Mouse (Mus musculus) liver, postnatal 0 days (tissue): ENCODE measurements around the gene Slc35g1. TPM values are rescaled to one million over a fixed set of nuclear protein-coding genes. Genes with fewer than 3 reads are reported as not detected.

Source experiments
- ATAC-seq: fragments of 200-750 bp; cut with Nextera tagmentation; 2 replicates; pipeline ENCODE4 v1.8.0; 2017; ENCODE audit warnings: mild to moderate bottlenecking, moderate library complexity
- DNase-seq: peaks from one replicate; pipeline ENCODE4 v3.0.0-alpha.2; 2016
- H3K27ac ChIP-seq: fragments of 300-500 bp; sonication (generic); 2 replicates; pipeline ENCODE4 v1.5.1; 2014; ENCODE audit warnings: antibody characterized with exemption, moderate library complexity, mild to moderate bottlenecking, low read depth
- H3K27me3 ChIP-seq: fragments of 300-500 bp; sonication (generic); 2 replicates; pipeline ENCODE4 v1.6.1; 2014; ENCODE audit warnings: low read length, control low read depth, mixed read lengths; ENCODE audit not compliant: insufficient read depth
- H3K36me3 ChIP-seq: fragments of 300-500 bp; sonication (generic); replicated peaks from 2 replicates; pipeline ENCODE4 v1.6.1; 2014; ENCODE audit warnings: mild to moderate bottlenecking, control low read depth, low read length, moderate library complexity, mixed read lengths; ENCODE audit not compliant: insufficient read depth
- H3K4me1 ChIP-seq: fragments of 300-500 bp; sonication (generic); 2 replicates; pipeline ENCODE4 v1.6.1; 2014; ENCODE audit warnings: antibody characterized with exemption, mild to moderate bottlenecking, control low read depth; ENCODE audit not compliant: insufficient read depth
- H3K4me2 ChIP-seq: fragments of 300-500 bp; sonication (generic); 2 replicates; pipeline ENCODE4 v1.6.1; 2014; ENCODE audit warnings: low read depth, mild to moderate bottlenecking, low read length, moderate library complexity, mixed read lengths
- H3K4me3 ChIP-seq: fragments of 300-500 bp; sonication (generic); 2 replicates; pipeline ENCODE4 v1.5.1; 2014; ENCODE audit warnings: low read depth, low read length
- H3K9ac ChIP-seq: fragments of 300-500 bp; sonication (generic); replicated peaks from 2 replicates; pipeline ENCODE4 v1.6.1; 2014; ENCODE audit warnings: mild to moderate bottlenecking, moderate library complexity
- H3K9me3 ChIP-seq: fragments of 300-500 bp; sonication (generic); 2 replicates; pipeline ENCODE4 v1.6.1; 2016; ENCODE audit warnings: mild to moderate bottlenecking, control low read depth, low read length, mixed read lengths
- CTCF ChIP-seq: sonication (generic); IDR thresholded peaks from 2 replicates; pipeline ENCODE4 v1.5.1; 2016; ENCODE audit warnings: antibody characterized with exemption, low read depth
- EP300 ChIP-seq: IDR thresholded peaks from 2 replicates; pipeline ENCODE4 v1.6.1; 2016; ENCODE audit warnings: antibody characterized with exemption, low read depth, mild to moderate bottlenecking
- WGBS: fragments of 180-500 bp; shearing (Covaris S2); extraction: QIAGEN DNeasy Blood & Tissue Kit; methylation state at CpG from one replicate; pipeline ENCODE4 v1.1.7; 2014; ENCODE audit not compliant: insufficient replicate concordance; 5-methylcytosine and 5-hydroxymethylcytosine counted together
- polyA plus RNA-seq: library from polyadenylated mRNA; unstranded; fragments of >200 nt; fragmentation: Nextera tagmentation; extraction: Ambion mirVana; gene quantifications from 2 replicates; pipeline ENCODE4 v1.2.1, GENCODE M21; 2015

The Slc35g1 gene
- polyA plus RNA-seq, 1 experiment from 2014 or later = 6.4 TPM

DNA sequence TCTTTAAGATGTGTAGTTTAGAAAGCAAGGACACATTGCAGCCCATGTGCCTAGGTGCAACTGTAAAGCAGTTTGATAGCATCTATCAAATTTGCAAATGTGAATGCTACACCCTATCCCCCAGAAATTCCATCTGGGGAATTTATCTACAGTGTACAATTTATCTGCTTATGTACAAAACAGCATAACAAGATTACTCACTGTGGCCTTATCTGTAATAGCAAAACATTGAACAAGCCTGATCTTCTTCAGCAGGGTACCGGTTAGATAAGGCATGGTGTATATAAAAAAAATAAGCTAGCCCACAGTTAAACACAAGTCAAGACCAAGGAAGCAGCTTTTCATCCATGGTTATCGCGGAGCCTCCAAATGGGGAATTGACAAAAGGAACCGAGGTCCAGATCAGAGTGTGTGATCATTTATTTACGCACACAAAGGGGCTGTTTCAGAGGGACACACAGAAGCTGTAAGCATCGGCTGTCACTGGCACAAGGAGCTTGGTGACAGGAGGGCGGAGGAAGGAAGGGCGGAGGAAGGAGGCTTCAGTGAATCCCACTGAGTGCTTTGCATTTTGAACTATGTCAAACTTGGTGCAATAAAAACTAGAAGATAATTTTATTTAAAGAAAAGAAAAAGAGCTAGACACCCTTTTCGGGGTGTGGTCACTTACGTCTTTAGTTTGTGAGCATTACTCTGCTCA is 14.7 kb downstream of the Slc35g1 start:
- ATAC-seq (no peak), DNase-seq (no peak)
- Histone ChIP-seq H3K9me3 (no peaks in the 10 kb centered on the region), H3K9ac (no peak overlapping the region), H3K4me2 (no peak overlapping the region), H3K27me3 (no peaks in the 10 kb centered on the region), H3K4me3 (no peak overlapping the region), H3K36me3 (peaks cover 9% of the 10 kb centered on the region), H3K27ac (no peak overlapping the region), H3K4me1 (no peaks in the 10 kb centered on the region)
- 75% methylated on average over 10 of the region's 10 CpGs for WGBS
- TF ChIP-seq CTCF (no peak), EP300 (peak; percentile 51; the same call in 1 of the 2 replicates)

GRCm38 (mm10) chr19:38413861-38414260 is 18.1 kb downstream of the Slc35g1 start:
- no peak for TF ChIP-seq CTCF
- no peak for TF ChIP-seq EP300
- 74% methylated on average over 6 of the region's 6 CpGs for WGBS
- Histone ChIP-seq H3K9me3 (no peaks in the 10 kb centered on the region), H3K36me3 (0 out of 2 replicates have a peak, but pooled peaks cover 5% of the 10 kb centered on the region), H3K9ac (no peak overlapping the region), H3K27ac (no peak overlapping the region), H3K4me2 (no peak overlapping the region), H3K4me3 (no peak overlapping the region), H3K27me3 (no peaks in the 10 kb centered on the region), H3K4me1 (no peaks in the 10 kb centered on the region; the same call in 1 of the 2 replicates)
- DNase-seq (no peak), ATAC-seq (no peak)

DNA sequence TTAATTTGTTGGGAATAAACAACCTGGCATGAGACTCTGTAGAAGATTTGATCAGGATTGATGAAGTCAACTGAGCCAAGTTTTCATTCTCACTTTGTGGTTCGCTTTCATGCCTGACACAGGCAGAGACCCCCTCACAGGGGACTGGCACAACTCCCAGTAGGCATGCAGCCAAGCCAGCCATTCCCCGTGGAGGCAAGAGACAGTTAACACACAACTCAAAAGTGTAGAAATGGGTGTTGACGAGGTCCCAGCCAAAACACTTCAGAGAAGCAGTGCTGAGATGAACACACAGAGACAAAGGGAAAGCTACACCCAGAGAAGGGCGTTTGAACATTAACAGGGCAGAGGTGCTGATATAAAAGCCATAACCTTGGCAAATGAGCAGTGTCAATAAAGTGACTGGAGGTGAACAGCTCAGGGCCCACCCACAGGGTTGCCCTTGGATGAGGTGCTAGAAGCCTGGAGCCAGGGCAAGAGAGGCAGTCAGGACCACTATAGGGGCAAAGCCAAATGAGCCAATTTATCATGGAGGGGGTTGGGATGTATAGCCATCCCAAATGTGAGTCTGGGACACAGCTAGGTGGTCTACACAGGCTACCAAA is 23.1 kb downstream of the Slc35g1 start:
- ATAC-seq (no peak), DNase-seq (no peak)
- WGBS = 54% methylated on average over 4 of the region's 4 CpGs
- no peak for TF ChIP-seq EP300
- no peak for TF ChIP-seq CTCF
- Histone ChIP-seq H3K9ac (no peak overlapping the region), H3K4me2 (no peak overlapping the region), H3K27me3 (no peaks in the 10 kb centered on the region), H3K36me3 (no peaks in the 10 kb centered on the region), H3K4me1 (peaks cover 4% of the 10 kb centered on the region; the same call in 1 of the 2 replicates), H3K9me3 (no peaks in the 10 kb centered on the region), H3K27ac (no peak overlapping the region), H3K4me3 (no peak overlapping the region)

DNA sequence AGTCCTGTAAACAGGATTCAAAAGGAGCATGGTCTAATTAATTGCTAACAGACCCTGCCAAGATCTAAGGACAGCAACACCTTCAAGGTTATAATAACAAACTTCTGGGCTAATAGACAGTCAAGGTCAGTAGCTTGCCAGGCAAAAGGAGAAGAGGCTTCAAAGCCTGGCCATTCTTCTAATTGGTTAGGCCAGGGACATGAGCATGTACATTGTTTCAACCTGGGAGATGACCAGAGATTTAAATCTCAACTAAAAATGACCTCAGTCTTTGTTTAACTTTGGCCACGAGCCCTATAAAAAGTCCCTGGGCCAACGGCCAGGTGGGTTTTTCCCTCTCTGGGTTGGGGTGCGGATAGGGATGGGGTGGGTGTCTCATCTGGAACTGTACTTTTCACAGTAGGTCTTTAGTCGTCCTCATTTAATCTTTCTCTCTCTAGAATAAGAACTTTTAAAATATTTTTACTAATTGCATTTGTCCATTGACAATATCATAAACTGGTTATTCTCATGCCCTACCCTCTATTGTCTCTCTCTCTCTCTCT is 25.0 kb downstream of the Slc35g1 start:
- Histone ChIP-seq H3K4me2 (no peak overlapping the region), H3K27me3 (no peaks in the 10 kb centered on the region), H3K9me3 (no peaks in the 10 kb centered on the region), H3K4me1 (peaks cover 4% of the 10 kb centered on the region; the same call in 1 of the 2 replicates), H3K9ac (no peak overlapping the region), H3K36me3 (no peaks in the 10 kb centered on the region), H3K27ac (no peak overlapping the region), H3K4me3 (no peak overlapping the region)
- 60% methylated on average over 4 of the region's 4 CpGs for WGBS
- ATAC-seq (no peak), DNase-seq (no peak)
- TF ChIP-seq EP300 = no peak
- no peak for TF ChIP-seq CTCF

- no peak for ATAC-seq
- Histone ChIP-seq H3K36me3 (no peaks in the 10 kb centered on the region), H3K4me2 (no peak overlapping the region), H3K27me3 (no peaks in the 10 kb centered on the region), H3K4me1 (peaks cover 4% of the 10 kb centered on the region; the same call in 1 of the 2 replicates), H3K4me3 (no peak overlapping the region), H3K9me3 (no peaks in the 10 kb centered on the region), H3K27ac (no peak overlapping the region), H3K9ac (no peak overlapping the region)
- 66% methylated on average over 7 of the region's 7 CpGs for WGBS
- peak; percentile 31 for DNase-seq
- TF ChIP-seq CTCF = no peak
- TF ChIP-seq EP300 = no peak
Observed at GRCm38 (mm10) chr19:38421436-38421835, 25.7 kb downstream of the Slc35g1 start.

GRCm38 (mm10) chr19:38422926-38423325 is 27.1 kb downstream of the Slc35g1 start:
- H3K4me2 ChIP-seq = no peak overlapping the region
- TF ChIP-seq CTCF = no peak
- no peak for TF ChIP-seq EP300
- no peaks in the 10 kb centered on the region for H3K9me3 ChIP-seq
- WGBS = 54% methylated on average over 6 of the region's 6 CpGs
- no peak overlapping the region for H3K4me3 ChIP-seq
- H3K27me3 ChIP-seq = no peaks in the 10 kb centered on the region
- no peak for DNase-seq
- no peak overlapping the region for H3K9ac ChIP-seq
- H3K4me1 ChIP-seq = peaks cover 4% of the 10 kb centered on the region; the same call in 1 of the 2 replicates
- no peaks in the 10 kb centered on the region for H3K36me3 ChIP-seq
- ATAC-seq = no peak
- no peak overlapping the region for H3K27ac ChIP-seq
